Mouse (Mus musculus): ENCODE measurements around the gene Wdr25.

- no peak for TF ChIP-seq CTCF (IDR thresholded peaks at IDR 0.05; ENCODE audit: control insufficient read depth, insufficient read depth, low read length)
- no peak for TF ChIP-seq POLR2A (IDR thresholded peaks at IDR 0.05; ENCODE audit: borderline replicate concordance, control insufficient read depth, low read depth, low read length)
Measured at GRCm38 (mm10) chr12:108849488-108850022, 43.9 kb upstream of the Wdr25 start.

Measured in bone marrow, adult 2 months (tissue).